Mouse (Mus musculus): ENCODE results near the gene Crabp1. TPM values are rescaled to one million over a fixed set of nuclear protein-coding genes. Genes with fewer than 3 reads are reported as not detected.

Gene Crabp1
- polyA plus RNA-seq (2012; rRNA removed) = 2.3 and 12.1 TPM in 2 replicates

DNA sequence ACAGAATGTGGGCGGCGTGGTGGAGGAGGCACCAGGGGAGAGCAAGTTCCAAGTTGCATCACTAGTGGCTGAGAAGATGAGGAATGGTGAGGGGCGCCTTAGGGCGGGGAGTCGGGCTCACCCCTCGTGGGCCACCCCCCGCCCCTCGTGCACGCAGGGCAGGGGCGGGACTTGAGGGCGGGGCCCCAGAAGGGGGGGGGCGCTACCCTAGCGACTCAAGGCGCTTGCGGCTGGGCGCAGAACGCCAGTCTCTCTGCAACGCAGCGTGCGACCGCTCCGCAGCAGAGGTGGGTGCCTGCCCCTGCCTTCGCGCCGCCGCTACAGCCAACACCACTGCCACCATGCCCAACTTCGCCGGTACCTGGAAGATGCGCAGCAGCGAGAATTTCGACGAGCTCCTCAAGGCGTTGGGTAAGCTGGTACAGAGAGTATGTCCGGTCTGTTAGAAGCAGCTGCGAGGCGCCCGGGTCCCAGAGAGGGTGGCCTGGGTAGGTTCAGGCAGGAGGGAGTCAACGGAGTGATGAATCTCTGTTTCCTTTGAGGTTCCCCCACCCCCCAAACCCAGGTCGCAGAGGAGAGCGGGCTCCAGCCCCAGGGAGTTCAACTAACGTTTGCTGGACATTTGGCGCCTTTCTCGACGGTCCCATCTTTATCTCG lies at the start of gene Crabp1:
Gene Crabp1, plus strand, starts transcription at position 188 of the 657 bp plus-strand sequence.

DNA sequence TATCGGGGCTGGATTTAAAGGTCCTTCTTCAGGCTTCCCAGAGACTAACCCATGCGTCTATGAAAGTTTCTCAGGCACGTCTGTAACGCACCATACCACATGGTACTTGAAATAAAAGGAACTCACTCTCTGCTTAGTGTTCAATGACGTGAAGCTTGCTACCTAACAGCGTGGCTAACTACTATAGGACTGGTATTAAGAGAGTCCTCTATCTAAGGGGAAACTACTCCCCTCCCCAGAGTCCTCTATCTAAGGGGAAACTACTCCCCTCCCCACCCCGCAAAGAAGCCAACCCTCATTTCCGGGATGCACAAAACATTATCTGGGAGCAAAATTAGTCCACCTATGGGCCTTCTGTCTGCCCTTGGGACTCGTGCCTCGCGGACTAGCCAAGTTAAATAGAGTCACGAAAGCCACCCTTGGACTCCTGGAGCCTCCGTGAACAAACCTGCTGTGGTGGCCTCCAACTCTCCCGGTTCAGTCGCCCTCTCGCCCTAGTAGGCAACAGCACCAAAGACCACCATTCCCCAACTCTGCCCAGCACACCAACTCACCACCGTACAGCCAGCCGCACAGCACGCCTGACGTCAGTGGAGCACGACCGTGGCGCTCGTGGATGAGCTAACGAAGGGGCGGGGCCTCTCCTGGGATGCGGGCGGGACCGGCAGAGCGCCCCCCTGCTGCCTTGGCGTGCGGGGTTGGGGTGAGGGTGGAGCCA lies 30.5 kb upstream of the Crabp1 start, which contains the start of gene Wdr61:
Gene Wdr61, minus strand, starts transcription at position 599 of the 718 bp plus-strand sequence.

Other genes with a start within 250 kb of the Crabp1 start
- 4.0 and 5.6 TPM in 2 replicates for gene Sh2d7, start 225.8 kb upstream of the Crabp1 start, polyA plus RNA-seq (2012; rRNA removed)
- gene Cib2, start 204.5 kb upstream of the Crabp1 start, polyA plus RNA-seq (2012; rRNA removed) = 3.3 and 4.3 TPM in 2 replicates
- 44.0 and 47.6 TPM in 2 replicates for gene Idh3a, start 178.4 kb upstream of the Crabp1 start, polyA plus RNA-seq (2012; rRNA removed)
- gene Acsbg1, start 102.9 kb upstream of the Crabp1 start, polyA plus RNA-seq (2012; rRNA removed) = 0.85 and 1.3 TPM in 2 replicates
- 4.5 and 5.5 TPM in 2 replicates for gene Dnaja4, start 65.9 kb upstream of the Crabp1 start, polyA plus RNA-seq (2012; rRNA removed)
- gene Wdr61, start 30.2 kb upstream of the Crabp1 start, polyA plus RNA-seq (2012; rRNA removed) = 17.2 and 18.9 TPM in 2 replicates
- 2.8 and 3.4 TPM in 2 replicates for gene Ireb2, start 99.0 kb downstream of the Crabp1 start, polyA plus RNA-seq (2012; rRNA removed)
- 0.86 and 1.4 TPM in 2 replicates for gene Hykk, start 152.5 kb downstream of the Crabp1 start, polyA plus RNA-seq (2012; rRNA removed)
- 22.8 and 25.9 TPM in 2 replicates for gene Psma4, start 186.0 kb downstream of the Crabp1 start, polyA plus RNA-seq (2012; rRNA removed)
- not detected in 2 replicates for gene AY074887, start 186.2 kb downstream of the Crabp1 start, polyA plus RNA-seq (2012; rRNA removed)
- gene Chrna5, start 216.1 kb downstream of the Crabp1 start, polyA plus RNA-seq (2012; rRNA removed) = 0.19 TPM in 1 of 2 replicates, not detected in the other

Measured in colon, adult 2 months (tissue).